Mouse (Mus musculus) c-Kit-positive CD71-negative TER-119-negative erythroid progenitor cells, embryonic 14.5 days (primary cell): ENCODE data around the gene Pecam1.
A peak's percentile ranks its signal among the peaks of the same experiment; 100 is the strongest.

Source experiments
- DNase-seq: peaks from one replicate; pipeline ENCODE4 v3.0.0-alpha.2; 2013; ENCODE audit warnings: low read depth

Gene Pecam1

GRCm38 (mm10) chr11:106692890-106693289 is 57.5 kb downstream of the Pecam1 start:
- no peak for DNase-seq

GRCm38 (mm10) chr11:106688375-106688774 is 62.1 kb downstream of the Pecam1 start:
- DNase-seq: no peak

- no peak for DNase-seq
These were observed 63.1 kb downstream of the Pecam1 start for GRCm38 (mm10) chr11:106687293-106687692.

DNA sequence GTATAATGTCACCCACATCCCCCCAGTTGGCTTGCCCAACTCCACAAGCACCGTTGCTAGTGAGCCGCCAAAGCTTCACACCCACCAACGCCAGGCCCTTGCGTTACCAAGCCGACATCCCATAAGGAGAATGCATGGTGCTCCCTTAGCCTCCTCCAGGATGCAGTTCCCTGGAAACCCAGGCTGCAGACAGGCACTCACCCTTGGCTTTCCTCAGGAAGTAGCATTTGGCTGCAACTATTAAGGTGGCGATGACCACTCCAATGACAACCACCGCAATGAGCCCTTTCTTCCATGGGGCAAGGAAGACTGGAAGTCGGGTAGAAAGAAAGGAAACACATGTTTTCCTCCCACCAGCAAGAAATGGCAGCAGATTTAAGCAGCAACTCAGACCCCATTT is 66.4 kb downstream of the Pecam1 start:
- no peak for DNase-seq

- no peak for DNase-seq
These were observed 67.1 kb downstream of the Pecam1 start for GRCm38 (mm10) chr11:106683345-106683744.

DNA sequence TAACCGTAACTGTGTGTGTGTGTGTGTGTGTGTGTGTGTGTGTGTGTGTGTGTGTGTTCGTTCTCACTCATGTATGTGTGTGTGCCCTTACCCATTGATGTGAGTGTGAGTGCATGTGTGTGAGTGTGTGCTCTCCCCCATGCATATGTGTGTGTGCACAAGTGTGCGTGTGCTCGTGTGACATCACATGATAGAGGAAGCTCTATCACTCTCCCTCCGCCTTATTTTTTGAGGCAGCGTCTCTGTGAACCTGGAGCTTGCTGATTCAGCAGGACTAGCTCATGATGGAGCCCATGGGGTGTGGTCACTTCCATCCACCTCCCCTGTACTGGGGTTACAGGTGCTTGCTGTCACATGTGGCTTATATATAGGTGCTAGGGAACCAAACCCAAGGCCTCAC is 69.3 kb downstream of the Pecam1 start:
- DNase-seq: no peak

DNA sequence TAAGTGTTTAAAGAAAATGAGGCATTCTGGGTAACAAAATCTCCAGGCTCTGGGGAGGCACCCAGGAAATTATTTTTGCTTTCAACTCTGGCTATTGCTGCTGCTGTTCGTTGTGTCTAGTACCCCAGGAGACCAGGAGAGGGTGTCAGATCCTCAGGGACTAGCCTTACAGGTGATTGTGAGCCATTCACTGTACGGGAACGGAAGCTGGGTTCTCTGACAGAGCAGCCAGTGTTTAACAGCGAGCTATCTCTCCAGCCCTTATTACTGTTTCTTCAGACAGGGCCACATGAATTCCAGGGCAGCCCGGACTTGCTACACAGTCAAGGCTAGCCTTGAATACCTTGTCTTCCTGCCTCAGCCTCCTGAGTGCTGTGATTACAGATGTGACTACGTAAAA is 70.6 kb downstream of the Pecam1 start:
- no peak for DNase-seq

DNA sequence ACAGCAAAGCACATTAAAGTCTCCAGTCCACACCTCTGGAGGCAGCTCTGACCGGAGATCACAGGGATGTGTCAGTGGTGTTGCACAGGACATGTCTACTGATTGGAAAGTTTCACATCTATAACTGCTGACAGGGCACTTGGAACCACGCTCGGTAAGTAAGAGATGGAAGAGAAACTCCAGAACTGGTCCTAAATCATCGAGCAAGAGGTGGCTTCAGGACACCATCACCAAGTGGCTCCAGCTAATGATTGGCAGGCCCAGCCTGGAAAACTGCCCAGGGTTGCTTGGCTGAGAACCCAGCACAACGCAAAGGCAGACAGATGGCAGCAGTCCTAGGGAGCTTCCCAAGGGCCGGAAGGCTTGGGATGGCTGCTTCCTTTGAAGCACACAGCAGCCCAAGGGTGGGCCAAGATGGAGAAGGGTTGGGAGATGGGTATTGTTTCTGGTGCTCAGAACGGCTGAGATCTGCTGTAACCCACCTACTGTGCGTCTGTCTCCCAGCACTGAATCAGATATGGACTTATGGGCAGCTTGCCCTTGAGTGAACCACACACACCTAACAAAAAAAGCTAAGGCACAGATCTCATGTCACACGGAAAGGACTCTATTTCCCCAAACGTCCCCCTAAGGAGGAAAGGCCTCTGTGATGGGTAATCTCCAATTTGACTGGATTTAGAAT is 72.4 kb downstream of the Pecam1 start:
- DNase-seq: no peak

- no peak for DNase-seq
These were observed 73.1 kb downstream of the Pecam1 start for GRCm38 (mm10) chr11:106677331-106677730.

DNA sequence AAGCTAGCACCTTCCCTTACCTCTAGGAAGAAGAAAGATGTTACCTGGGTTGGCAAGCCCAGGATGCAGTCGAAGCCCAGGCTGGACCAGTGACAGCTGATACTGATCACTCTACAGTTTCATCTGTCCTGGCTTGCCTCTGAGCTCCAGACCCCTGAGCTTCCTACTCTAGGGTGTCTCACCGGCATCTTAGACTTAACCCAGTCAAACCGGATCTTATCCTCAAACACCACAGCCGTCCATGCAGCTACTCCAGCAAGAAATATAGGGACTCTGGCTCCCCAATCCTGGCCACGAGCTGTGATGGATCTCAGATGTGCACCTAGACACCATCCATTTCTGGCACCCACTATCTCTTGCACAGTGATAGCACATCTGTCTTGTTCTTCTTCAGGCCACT is 74.6 kb downstream of the Pecam1 start:
- DNase-seq: no peak

GRCm38 (mm10) chr11:106675201-106675726 is 75.2 kb downstream of the Pecam1 start:
- peak; percentile 31 for DNase-seq

- peak; percentile 17 for DNase-seq
These were observed 75.7 kb downstream of the Pecam1 start for GRCm38 (mm10) chr11:106674612-106675153.

DNA sequence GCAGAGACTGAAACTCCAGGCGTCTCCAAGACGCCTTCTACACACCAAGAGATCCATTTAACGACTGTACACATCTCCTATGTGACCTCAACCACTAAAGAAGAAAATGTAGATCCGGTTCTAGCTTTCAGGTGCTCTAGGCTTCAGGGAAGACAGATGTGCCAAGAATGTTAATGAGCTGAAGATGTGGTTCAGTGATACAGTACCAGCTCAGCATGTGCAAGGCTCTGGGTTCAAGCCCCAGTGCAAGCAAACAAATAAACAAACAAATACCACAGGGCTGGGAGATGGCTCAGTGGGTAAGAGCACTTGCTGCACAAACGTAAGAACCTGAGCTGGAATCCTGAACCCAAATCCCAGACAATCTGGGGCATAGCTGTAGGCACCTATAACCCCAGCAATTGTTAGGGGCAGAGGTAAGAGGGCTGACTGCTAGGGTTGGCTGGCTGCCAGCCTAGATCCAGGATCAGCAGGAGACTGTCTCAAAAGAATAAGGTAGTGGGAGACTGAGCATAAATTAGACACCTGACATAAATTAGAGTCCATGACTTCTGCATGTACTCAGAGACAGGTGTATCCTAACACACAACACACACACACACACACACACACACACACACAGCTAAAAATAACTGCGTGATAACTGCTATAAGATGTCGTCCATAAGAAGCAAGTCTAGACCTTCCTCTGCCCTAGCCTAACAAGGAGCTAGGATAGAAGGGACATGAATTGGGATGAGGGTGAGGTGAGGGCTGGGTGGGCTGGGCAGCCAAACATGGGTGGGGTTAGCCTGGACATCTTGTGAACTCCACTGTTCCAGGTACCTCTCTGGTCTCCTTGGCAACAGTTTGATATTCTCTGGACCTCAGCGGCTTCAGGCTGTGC is 76.5 kb downstream of the Pecam1 start:
- no peak for DNase-seq

DNA sequence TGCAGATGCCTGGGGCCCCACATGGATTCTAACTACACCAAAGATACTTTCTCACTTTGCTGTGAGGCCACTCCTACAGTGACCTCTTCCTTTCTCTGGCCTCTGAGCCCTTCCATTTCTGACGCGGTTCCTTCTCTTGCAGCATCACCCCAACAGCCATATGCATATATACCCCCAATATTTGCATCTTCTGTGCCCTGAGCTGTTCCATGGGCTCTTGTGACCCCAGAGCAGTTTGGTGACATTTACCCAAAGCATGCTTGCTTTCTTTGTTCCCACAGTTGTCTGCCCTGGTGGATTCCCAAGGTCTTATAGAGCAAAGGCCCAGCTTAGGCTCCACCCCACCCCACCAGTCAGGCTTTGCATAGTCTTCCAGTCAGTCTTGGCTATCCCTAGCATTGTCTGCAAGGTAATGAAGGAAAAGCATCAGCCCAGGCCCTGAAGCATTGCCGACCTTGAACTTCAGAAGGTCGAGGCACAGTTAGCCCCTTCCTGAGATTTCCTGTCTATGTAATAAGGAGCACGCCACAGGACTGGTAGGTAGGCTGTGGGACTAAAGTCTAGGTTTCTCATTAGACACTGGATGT is 77.4 kb downstream of the Pecam1 start:
- DNase-seq: no peak

GRCm38 (mm10) chr11:106671801-106672200 is 78.6 kb downstream of the Pecam1 start:
- DNase-seq: no peak

DNA sequence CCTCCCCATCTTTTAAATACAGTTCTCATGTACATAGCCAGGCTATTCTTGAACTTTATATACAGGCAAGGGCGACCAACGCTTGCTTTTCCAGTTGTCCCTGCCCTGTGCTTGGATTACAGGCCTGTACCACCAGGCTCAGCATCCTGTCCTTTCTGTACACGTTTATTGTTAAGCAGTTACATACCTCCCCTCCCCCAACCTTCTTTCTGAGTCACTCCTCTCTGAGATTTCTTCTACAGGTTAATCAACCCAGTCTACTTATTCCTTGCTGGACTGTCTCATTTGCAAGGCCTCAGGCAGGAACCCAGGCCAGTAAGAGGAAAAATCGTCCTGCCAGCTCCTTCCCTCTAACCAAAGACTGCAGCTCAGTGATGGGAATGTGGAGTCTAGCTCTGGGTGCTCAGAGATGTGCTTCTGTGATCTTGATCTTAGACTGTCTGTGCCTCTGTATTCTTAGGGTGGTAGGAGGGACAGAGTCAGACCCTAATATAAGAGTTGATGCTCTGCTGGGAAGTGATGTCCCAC is 79.4 kb downstream of the Pecam1 start:
- no peak for DNase-seq

- DNase-seq: no peak
These were observed 80.2 kb downstream of the Pecam1 start for GRCm38 (mm10) chr11:106670266-106670665.

- peak; percentile 41 for DNase-seq
These were observed 80.6 kb downstream of the Pecam1 start for GRCm38 (mm10) chr11:106669873-106670173.

GRCm38 (mm10) chr11:106669102-106669872 is 81.1 kb downstream of the Pecam1 start:
- no peak for DNase-seq

DNA sequence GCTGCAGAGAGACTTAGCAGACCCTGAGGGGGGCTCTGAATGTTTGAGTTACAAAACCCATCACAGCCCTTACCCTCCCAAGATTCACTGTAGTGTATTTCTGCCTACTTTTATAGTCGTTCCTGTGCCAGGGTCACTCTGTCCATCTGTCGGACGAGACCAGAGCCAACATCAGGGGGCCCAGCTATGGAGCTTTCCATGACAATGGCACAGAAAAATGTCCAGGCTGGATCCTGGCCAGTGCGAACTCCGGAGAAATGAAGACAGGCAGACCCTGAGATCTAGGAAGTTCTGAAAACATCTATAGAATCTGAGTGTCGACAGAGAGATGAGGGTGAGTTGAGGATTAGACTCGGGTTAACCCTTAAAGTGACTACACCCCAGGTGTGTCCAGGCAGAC is 82.1 kb downstream of the Pecam1 start:
- DNase-seq: no peak

GRCm38 (mm10) chr11:106667855-106668254 is 82.6 kb downstream of the Pecam1 start:
- DNase-seq: no peak
